Mouse (Mus musculus) neural tube, embryonic 11.5 days (tissue): ENCODE measurements around the gene Sostdc1. TPM values are rescaled to one million over a fixed set of nuclear protein-coding genes. Genes with fewer than 3 reads are reported as not detected.

Experiments used
- ATAC-seq: fragments of 200-750 bp; cut with Nextera tagmentation; 2 replicates; pipeline ENCODE4 v1.8.0; 2017; ENCODE audit warnings: moderate number of reproducible peaks, mild to moderate bottlenecking, moderate TSS enrichment, moderate library complexity; ENCODE audit not compliant: insufficient read depth, low FRiP score, low TSS enrichment
- DNase-seq: peaks from one replicate; pipeline ENCODE4 v3.0.0-alpha.2; 2015; ENCODE audit warnings: low spot score
- H3K27ac ChIP-seq: fragments of 300-500 bp; sonication (generic); 2 replicates; pipeline ENCODE4 v1.5.1; 2014; ENCODE audit warnings: low read depth, mild to moderate bottlenecking, low read length
- H3K27me3 ChIP-seq: fragments of 300-500 bp; sonication (generic); 2 replicates; pipeline ENCODE4 v1.6.1; 2014; ENCODE audit warnings: mild to moderate bottlenecking, low read length, mixed read lengths; ENCODE audit not compliant: control insufficient read depth, insufficient read depth
- H3K36me3 ChIP-seq: fragments of 300-500 bp; sonication (generic); 2 replicates; pipeline ENCODE4 v1.6.1; 2014; ENCODE audit warnings: mild to moderate bottlenecking, low read length, moderate library complexity, mixed read lengths; ENCODE audit not compliant: control insufficient read depth, insufficient read depth
- H3K4me1 ChIP-seq: fragments of 300-500 bp; sonication (generic); 2 replicates; pipeline ENCODE4 v1.6.1; 2014; ENCODE audit warnings: low read length, mixed read lengths; ENCODE audit not compliant: control insufficient read depth, insufficient read depth
- H3K4me2 ChIP-seq: fragments of 300-500 bp; sonication (generic); 2 replicates; pipeline ENCODE4 v1.6.1; 2014; ENCODE audit warnings: low read depth, mild to moderate bottlenecking, moderate library complexity
- H3K4me3 ChIP-seq: fragments of 300-500 bp; sonication (generic); 2 replicates; pipeline ENCODE4 v1.5.1; 2014; ENCODE audit warnings: low read depth, low read length
- H3K9ac ChIP-seq: fragments of 300-500 bp; sonication (generic); 2 replicates; pipeline ENCODE4 v1.6.1; 2014; ENCODE audit warnings: mild to moderate bottlenecking, low read length
- H3K9me3 ChIP-seq: fragments of 300-500 bp; sonication (generic); 2 replicates; pipeline ENCODE4 v1.6.1; 2016; ENCODE audit warnings: low read length; ENCODE audit not compliant: control insufficient read depth
- WGBS: fragments of 180-500 bp; shearing (Covaris S2); extraction: QIAGEN DNeasy Blood & Tissue Kit; methylation state at CpG from one replicate; pipeline ENCODE4 v1.1.7; 2014; 5-methylcytosine and 5-hydroxymethylcytosine counted together
- polyA plus RNA-seq: library from polyadenylated mRNA; unstranded; fragments of >200 nt; fragmentation: Nextera tagmentation; extraction: Ambion mirVana; gene quantifications from 2 replicates; pipeline ENCODE4 v1.2.1, GENCODE M21; 2014

Sostdc1 gene
- 4.8 and 5.3 TPM in 2 replicates for polyA plus RNA-seq

DNA sequence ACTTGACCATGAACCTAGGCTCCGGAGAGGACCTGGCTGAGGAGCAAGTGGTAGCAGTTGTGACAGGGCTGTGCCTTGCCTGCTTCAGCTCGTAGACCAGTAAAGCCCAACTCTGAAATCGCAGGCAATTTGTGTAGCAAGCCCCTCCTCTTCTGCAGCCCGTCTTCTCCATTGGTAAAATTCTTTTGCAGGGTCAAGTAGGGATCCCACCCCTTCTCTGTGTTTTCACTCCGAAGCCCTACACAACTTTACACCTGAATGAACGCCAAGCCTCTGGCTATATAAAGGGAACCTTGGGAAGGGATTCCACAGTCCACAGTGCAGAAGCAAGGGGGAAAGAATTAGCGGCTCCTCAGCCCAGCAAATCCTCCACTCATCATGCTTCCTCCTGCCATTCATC, at the start of gene Sostdc1:
Gene Sostdc1 (plus strand): TSS at position 224 of the 400 bp plus-strand sequence.
- WGBS, result 9% methylated on average over 7 of the region's 7 CpGs
- H3K4me2 ChIP-seq, result no peak within 1 kb of the TSS
- no peak within 1 kb of the TSS for H3K27ac ChIP-seq
- H3K36me3 ChIP-seq, result no peaks in the 10 kb centered on the region
- ATAC-seq (no peak), DNase-seq (peak; percentile 17)
- 0 out of 2 replicates have a peak, but pooled peaks cover 6% of the 10 kb centered on the region for H3K4me1 ChIP-seq
- H3K9me3 ChIP-seq, result no peaks in the 10 kb centered on the region
- H3K9ac ChIP-seq, result no peak within 1 kb of the TSS
- H3K4me3 ChIP-seq, result no peak within 1 kb of the TSS
- H3K27me3 ChIP-seq, result no peaks in the 10 kb centered on the region

DNA sequence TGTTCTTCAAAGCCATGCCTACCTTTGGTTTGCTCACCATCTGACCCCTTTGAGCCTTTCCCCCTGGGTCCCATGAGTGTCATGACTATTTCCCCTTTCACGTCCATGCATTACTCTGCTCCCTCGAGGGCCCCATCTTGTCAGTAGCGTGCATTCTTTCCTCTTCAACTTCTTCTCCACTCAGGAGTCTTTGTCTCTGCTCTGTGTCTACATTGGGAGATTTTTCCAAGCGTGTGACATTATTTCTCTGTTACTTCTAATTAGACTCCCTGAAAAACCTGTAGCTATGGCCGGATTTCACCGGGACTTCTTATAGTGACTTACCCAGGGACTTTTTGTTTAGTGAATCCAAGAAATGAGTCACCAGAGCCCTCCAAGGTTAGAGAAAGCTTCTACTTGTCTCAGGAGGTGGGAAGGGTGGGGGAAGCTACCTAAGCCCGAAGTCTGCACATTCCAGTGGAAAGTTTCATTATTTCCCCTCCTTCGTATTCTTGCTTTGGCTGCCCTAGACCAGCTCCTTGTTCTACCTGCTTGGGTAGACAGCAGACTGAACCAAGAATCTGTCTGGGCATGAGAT, 46.2 kb upstream of the Sostdc1 start:
- Histone ChIP-seq H3K9me3 (no peaks in the 10 kb centered on the region), H3K4me3 (no peak overlapping the region), H3K4me1 (no peaks in the 10 kb centered on the region), H3K27ac (no peak overlapping the region), H3K36me3 (no peaks in the 10 kb centered on the region), H3K27me3 (no peaks in the 10 kb centered on the region), H3K4me2 (no peak overlapping the region), H3K9ac (no peak overlapping the region)
- ATAC-seq (no peak), DNase-seq (no peak)
- 92% methylated on average over 8 of the region's 8 CpGs for WGBS

DNA sequence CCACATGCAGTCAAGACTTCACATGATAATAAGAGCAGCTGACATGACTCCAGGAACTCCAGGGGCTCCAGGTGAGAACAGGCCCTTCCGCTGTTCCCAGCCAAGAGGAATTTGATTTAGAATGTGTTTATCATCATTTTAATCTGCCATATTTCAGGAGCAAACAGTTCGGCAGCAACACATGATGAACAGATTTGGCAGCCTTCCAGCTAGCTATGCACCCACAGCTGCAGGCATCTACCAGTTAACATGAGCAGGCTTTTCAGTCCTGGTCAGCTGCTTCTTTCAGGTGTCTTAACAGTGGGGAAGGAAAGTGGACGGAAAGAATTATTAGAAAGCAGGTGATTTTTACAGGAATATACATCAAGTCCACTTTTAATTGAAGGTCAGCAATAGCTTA, 39.1 kb upstream of the Sostdc1 start:
- H3K9me3 ChIP-seq, result no peaks in the 10 kb centered on the region
- no peaks in the 10 kb centered on the region for H3K4me1 ChIP-seq
- no peaks in the 10 kb centered on the region for H3K27me3 ChIP-seq
- ATAC-seq (no peak), DNase-seq (no peak)
- no peaks in the 10 kb centered on the region for H3K36me3 ChIP-seq
- 84% methylated on average over 3 of the region's 3 CpGs for WGBS
- no peak overlapping the region for H3K4me3 ChIP-seq
- no peak overlapping the region for H3K9ac ChIP-seq
- no peak overlapping the region for H3K4me2 ChIP-seq
- no peak overlapping the region for H3K27ac ChIP-seq

DNA sequence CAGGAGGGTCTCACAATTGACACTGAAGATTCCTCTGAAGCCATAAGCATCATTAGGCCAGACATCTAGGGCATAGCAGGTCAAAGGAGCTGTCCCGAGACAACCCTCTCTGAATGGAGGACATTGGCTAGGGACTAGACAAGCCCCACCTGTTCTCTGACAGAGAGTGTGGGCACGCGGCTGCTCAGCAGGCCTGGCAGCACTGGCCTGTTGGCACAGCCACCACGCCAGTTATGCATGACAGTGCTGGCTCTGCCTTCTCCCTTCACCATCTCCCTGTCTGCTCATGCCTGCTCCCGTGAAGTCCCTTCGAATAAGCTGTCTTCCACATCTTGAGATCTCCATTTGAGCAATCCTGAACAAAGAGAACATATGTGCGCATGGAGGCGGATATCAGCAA, 24.3 kb upstream of the Sostdc1 start:
- WGBS, result 91% methylated on average over 8 of the region's 8 CpGs
- H3K36me3 ChIP-seq, result no peaks in the 10 kb centered on the region
- H3K9ac ChIP-seq, result no peak overlapping the region
- H3K27me3 ChIP-seq, result no peaks in the 10 kb centered on the region
- ATAC-seq, result no peak
- no peaks in the 10 kb centered on the region for H3K4me1 ChIP-seq
- H3K27ac ChIP-seq, result no peak overlapping the region
- no peaks in the 10 kb centered on the region for H3K9me3 ChIP-seq
- H3K4me3 ChIP-seq, result no peak overlapping the region
- no peak overlapping the region for H3K4me2 ChIP-seq
- DNase-seq, result no peak

DNA sequence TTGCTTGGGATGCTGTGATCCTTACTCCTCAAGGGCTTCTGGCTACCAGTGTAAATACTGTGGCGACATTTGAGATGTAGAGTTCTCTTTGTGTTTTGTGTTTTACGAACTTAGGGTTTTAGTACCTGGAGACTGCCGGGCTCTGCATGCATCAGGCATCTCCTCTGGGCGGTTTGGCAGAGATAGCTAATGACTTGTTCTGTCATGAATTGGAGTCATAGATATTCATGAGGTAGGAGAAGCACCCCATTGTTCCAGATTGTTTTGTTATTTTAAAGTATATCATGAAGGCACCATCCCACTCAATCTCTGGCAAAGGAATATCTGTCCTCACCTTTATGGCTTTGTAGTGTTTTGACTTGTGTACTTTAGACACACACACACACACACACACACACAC, 23.5 kb upstream of the Sostdc1 start:
- no peak for ATAC-seq
- H3K9me3 ChIP-seq, result no peaks in the 10 kb centered on the region
- H3K4me1 ChIP-seq, result no peaks in the 10 kb centered on the region
- H3K4me2 ChIP-seq, result no peak overlapping the region
- no peaks in the 10 kb centered on the region for H3K27me3 ChIP-seq
- WGBS, result 76% methylated on average over 4 of the region's 4 CpGs
- no peak overlapping the region for H3K27ac ChIP-seq
- no peak for DNase-seq
- no peak overlapping the region for H3K9ac ChIP-seq
- H3K4me3 ChIP-seq, result no peak overlapping the region
- no peaks in the 10 kb centered on the region for H3K36me3 ChIP-seq

DNA sequence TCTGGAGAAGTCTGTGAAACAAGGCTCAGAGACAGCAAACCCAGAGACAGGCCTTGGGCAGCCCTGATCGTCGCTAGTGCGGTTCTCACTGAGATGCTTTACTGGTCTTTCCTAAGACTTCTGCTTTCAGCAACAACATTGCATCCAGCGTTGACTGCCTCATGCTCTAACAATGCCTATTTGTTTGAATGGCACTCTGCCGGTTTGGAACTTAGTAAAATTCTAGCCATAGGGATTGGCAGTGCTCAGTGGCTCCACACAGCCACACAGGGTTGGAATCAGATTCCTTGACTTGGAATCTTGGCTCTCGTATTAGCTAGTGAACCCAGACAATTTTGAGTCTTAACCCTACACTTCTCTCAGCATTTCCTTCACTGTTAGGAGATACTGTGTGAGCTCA, 22.6 kb upstream of the Sostdc1 start:
- no peak overlapping the region for H3K4me2 ChIP-seq
- H3K9ac ChIP-seq, result no peak overlapping the region
- no peak overlapping the region for H3K27ac ChIP-seq
- DNase-seq (no peak), ATAC-seq (no peak)
- no peaks in the 10 kb centered on the region for H3K9me3 ChIP-seq
- no peak overlapping the region for H3K4me3 ChIP-seq
- WGBS, result 86% methylated on average over 6 of the region's 6 CpGs
- no peaks in the 10 kb centered on the region for H3K36me3 ChIP-seq
- no peaks in the 10 kb centered on the region for H3K4me1 ChIP-seq
- H3K27me3 ChIP-seq, result no peaks in the 10 kb centered on the region

DNA sequence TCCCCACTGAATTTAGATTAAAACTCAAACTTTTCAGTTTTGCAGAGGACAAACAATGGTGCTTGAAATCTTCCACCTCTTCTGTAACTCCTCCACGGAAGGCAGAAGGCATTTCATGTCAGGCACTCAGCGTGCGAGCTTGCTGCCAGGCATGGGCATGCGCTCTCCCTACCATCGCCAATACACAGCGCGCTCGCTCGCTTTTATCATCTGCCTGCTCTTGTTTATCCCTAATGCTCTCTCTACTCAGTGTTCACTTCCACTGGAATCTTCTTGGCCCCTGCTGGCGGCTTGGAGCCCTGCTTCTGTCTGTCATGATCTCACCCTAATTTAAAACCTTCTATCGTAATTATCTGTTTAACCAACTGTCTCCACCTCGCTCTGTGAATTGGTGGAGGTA, 11.6 kb upstream of the Sostdc1 start:
- ATAC-seq (no peak), DNase-seq (no peak)
- H3K9me3 ChIP-seq, result no peaks in the 10 kb centered on the region
- no peak overlapping the region for H3K4me2 ChIP-seq
- WGBS, result 88% methylated on average over 12 of the region's 12 CpGs
- H3K27me3 ChIP-seq, result no peaks in the 10 kb centered on the region
- H3K4me1 ChIP-seq, result no peaks in the 10 kb centered on the region
- H3K27ac ChIP-seq, result no peak overlapping the region
- no peak overlapping the region for H3K9ac ChIP-seq
- H3K4me3 ChIP-seq, result no peak overlapping the region
- H3K36me3 ChIP-seq, result no peaks in the 10 kb centered on the region

DNA sequence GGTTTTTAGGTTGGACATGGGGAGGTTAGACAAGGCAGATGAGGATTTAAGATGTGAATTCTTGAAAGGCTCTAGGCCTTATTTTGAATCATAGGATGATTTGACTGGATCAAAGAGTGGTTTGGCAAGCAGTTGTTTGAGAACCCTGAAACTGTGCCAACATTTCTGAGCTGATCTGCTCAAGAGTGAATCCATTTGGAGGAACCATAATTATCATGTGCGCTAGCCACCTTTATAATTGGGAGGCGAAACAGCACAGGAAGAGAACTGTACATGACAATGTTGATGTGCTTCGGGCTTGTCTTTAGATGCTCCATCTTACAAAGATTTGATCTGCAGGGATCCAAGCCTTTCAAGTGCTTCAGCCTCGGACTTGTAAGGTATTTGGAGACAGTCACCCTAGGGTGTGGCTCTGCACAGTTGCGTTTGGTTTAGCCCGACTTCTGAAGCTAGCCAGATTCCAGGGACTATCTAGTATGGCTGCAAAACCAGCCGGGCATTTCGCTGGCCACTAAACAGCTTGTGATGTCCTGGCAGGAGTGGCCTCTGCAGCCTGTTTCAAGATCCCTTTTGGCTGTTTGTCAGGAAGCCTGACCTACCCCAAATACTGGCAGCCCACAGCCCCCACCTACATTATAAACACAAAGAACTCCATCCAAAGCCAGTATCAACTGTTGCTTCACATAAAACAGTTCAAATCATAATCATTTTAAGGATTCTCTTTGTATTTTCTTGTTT, 10.9 kb upstream of the Sostdc1 start:
- no peak overlapping the region for H3K4me3 ChIP-seq
- 85% methylated on average over 8 of the region's 8 CpGs for WGBS
- H3K9ac ChIP-seq, result no peak overlapping the region
- ATAC-seq, result no peak
- H3K36me3 ChIP-seq, result no peaks in the 10 kb centered on the region
- H3K27me3 ChIP-seq, result no peaks in the 10 kb centered on the region
- no peaks in the 10 kb centered on the region for H3K4me1 ChIP-seq
- no peaks in the 10 kb centered on the region for H3K9me3 ChIP-seq
- no peak overlapping the region for H3K4me2 ChIP-seq
- DNase-seq, result no peak
- no peak overlapping the region for H3K27ac ChIP-seq
